Mouse (Mus musculus) hindlimb bud, embryonic 11.5 days (tissue): ENCODE results near the gene Prg4.

Experiments
- DNase-seq: peaks from one replicate; pipeline ENCODE4 v3.0.0-alpha.2; 2012; ENCODE audit warnings: low read depth, low spot score; ENCODE audit errors: extremely low spot score

Gene Prg4

GRCm38 (mm10) chr1:150407285-150407684 lies 58.7 kb downstream of the Prg4 start:
- DNase-seq: no peak

- DNase-seq: no peak
Observed at GRCm38 (mm10) chr1:150404555-150404954, 61.4 kb downstream of the Prg4 start.

GRCm38 (mm10) chr1:150403914-150404313 lies 62.1 kb downstream of the Prg4 start:
- DNase-seq: no peak
